Mouse (Mus musculus) liver, adult 10 weeks (tissue): ENCODE data around the gene Cd83. TPM values are rescaled to one million over a fixed set of nuclear protein-coding genes. Genes with fewer than 3 reads are reported as not detected.

Experiments used
- polyA plus RNA-seq: library from polyadenylated mRNA; stranded (reverse); fragments of 350-450 nt; fragmentation: Illumina TruSeq; extraction: RNeasy Lipid Tissue Mini Kit (QIAGEN cat#74804); gene quantifications from one replicate; pipeline ENCODE4 v1.2.3, GENCODE M21; 2014; ENCODE audit warnings: low read depth, low replicate concordance

The Cd83 gene
- 2.4 TPM for polyA plus RNA-seq

DNA sequence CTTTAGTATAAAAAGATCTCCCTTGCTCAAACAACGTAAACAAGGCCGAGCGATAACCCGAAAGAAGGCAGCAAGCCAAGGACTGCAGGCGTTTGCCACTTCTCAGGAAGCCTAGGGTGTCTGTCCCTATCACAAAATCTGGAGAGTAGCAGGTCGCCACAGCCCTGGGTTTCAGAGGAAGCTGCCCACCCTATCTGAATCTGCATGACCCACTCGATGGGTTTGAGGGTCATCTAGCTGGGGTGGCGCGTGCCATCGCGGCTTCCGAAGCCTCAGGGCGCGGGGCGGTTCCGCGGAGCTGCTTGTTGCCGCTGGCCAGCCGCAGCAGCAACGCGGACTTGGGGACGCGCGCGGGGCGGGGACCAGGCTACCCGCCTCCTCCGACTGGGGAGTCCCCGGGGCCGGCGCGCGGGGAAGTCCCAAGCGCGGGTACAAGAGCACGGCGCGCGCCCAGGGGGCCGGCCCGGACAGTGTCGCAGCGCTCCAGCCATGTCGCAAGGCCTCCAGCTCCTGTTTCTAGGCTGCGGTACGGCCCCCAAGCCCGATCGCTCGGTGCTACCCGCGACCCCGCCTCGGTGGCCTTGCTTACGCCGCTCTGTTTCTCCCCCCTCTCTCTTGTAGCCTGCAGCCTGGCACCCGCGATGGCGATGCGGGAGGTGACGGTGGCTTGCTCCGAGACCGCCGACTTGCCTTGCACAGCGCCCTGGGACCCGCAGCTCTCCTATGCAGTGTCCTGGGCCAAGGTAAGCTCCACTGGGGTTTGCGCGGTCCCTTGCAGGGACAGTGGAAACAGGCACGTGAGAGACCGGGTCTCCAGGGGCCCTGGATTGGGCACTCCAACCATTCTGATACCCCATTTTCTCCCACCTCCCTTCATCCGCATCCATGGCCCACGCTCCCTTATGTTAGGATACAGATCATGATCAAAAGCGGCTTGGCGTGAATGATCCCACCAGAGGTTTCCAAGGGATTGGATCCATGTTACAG is at the start of gene Cd83:
Cd83 (plus strand) TSS at position 51 of the 987 bp plus-strand sequence.

Other genes with a start within 250 kb of the Cd83 start
- 23.9 TPM for gene Mcur1, start 224.6 kb upstream of the Cd83 start, polyA plus RNA-seq
- not detected for gene Rnf182, start 169.1 kb upstream of the Cd83 start, polyA plus RNA-seq